Mouse (Mus musculus) lung, postnatal 0 days (tissue): ENCODE measurements around the gene Pam. TPM values are rescaled to one million over a fixed set of nuclear protein-coding genes. Genes with fewer than 3 reads are reported as not detected.
"Not testable (repeated sequence)": the region's sequence is repeated elsewhere in the genome, so short reads cannot be mapped to it uniquely, and the experiment has no call there.

Source experiments
- ATAC-seq: fragments of 200-750 bp; cut with Nextera tagmentation; 2 replicates; pipeline ENCODE4 v1.8.0; 2017; ENCODE audit warnings: moderate library complexity
- DNase-seq: peaks from one replicate; pipeline ENCODE4 v3.0.0-alpha.2; 2016; ENCODE audit warnings: low spot score
- H3K27ac ChIP-seq: fragments of 300-500 bp; sonication (generic); 2 replicates; pipeline ENCODE4 v1.5.1; 2014; ENCODE audit warnings: antibody characterized with exemption, mild to moderate bottlenecking, low read length, mixed read lengths
- H3K27me3 ChIP-seq: fragments of 300-500 bp; sonication (generic); replicated peaks from 2 replicates; pipeline ENCODE4 v1.6.1; 2014; ENCODE audit warnings: low read length, mixed read lengths; ENCODE audit not compliant: insufficient read depth
- H3K36me3 ChIP-seq: fragments of 300-500 bp; sonication (generic); 2 replicates; pipeline ENCODE4 v1.6.1; 2014; ENCODE audit warnings: low read length, mixed read lengths; ENCODE audit not compliant: insufficient read depth
- H3K4me1 ChIP-seq: fragments of 300-500 bp; sonication (generic); 2 replicates; pipeline ENCODE4 v1.6.1; 2014; ENCODE audit warnings: antibody characterized with exemption, low read depth, low read length, mixed read lengths; ENCODE audit not compliant: insufficient read depth
- H3K4me2 ChIP-seq: fragments of 300-500 bp; sonication (generic); replicated peaks from 2 replicates; pipeline ENCODE4 v1.6.1; 2014; ENCODE audit warnings: low read depth, mild to moderate bottlenecking, low read length, moderate library complexity, mixed read lengths
- H3K4me3 ChIP-seq: fragments of 300-500 bp; sonication (generic); 2 replicates; pipeline ENCODE4 v1.5.1; 2014; ENCODE audit warnings: low read depth, low read length
- H3K9ac ChIP-seq: fragments of 300-500 bp; sonication (generic); replicated peaks from 2 replicates; pipeline ENCODE4 v1.6.1; 2014; ENCODE audit warnings: low read depth, mild to moderate bottlenecking
- H3K9me3 ChIP-seq: fragments of 300-500 bp; sonication (generic); 2 replicates; pipeline ENCODE4 v1.6.1; 2016; ENCODE audit warnings: low read length, mixed read lengths
- CTCF ChIP-seq: IDR thresholded peaks from 2 replicates; pipeline ENCODE4 v1.5.1; 2016; ENCODE audit warnings: antibody characterized with exemption, mild to moderate bottlenecking
- EP300 ChIP-seq: IDR thresholded peaks from 2 replicates; pipeline ENCODE4 v1.6.1; 2016; ENCODE audit warnings: antibody characterized with exemption, mild to moderate bottlenecking, control low read depth
- WGBS: fragments of 180-500 bp; shearing (Covaris S2); extraction: QIAGEN DNeasy Blood & Tissue Kit; methylation state at CpG from one replicate; pipeline ENCODE4 v1.1.7; 2014; 5-methylcytosine and 5-hydroxymethylcytosine counted together
- polyA plus RNA-seq: library from polyadenylated mRNA; unstranded; fragments of >200 nt; fragmentation: Nextera tagmentation; extraction: Ambion mirVana; gene quantifications from 2 replicates; pipeline ENCODE4 v1.2.1, GENCODE M21; 2015

Pam gene
- polyA plus RNA-seq, 1 experiment from 2014 or later, result 90.3 TPM

GRCm38 (mm10) chr1:97958759-97959158, 136.7 kb downstream of the Pam start:
- no peak overlapping the region for H3K4me3 ChIP-seq
- no peak overlapping the region for H3K4me2 ChIP-seq
- WGBS, result 80% methylated on average over 4 of the region's 4 CpGs
- ATAC-seq (no peak), DNase-seq (no peak)
- H3K27me3 ChIP-seq, result no peaks in the 10 kb centered on the region
- H3K9ac ChIP-seq, result no peak overlapping the region
- no peak overlapping the region for H3K27ac ChIP-seq
- H3K4me1 ChIP-seq, result no peaks in the 10 kb centered on the region
- no peak for TF ChIP-seq CTCF
- no peak for TF ChIP-seq EP300
- no peaks in the 10 kb centered on the region for H3K36me3 ChIP-seq
- H3K9me3 ChIP-seq, result no peaks in the 10 kb centered on the region

- H3K36me3 ChIP-seq, H3K27me3 ChIP-seq, H3K4me3 ChIP-seq, DNase-seq, H3K9me3 ChIP-seq, ATAC-seq, H3K9ac ChIP-seq, H3K27ac ChIP-seq, H3K4me2 ChIP-seq, H3K4me1 ChIP-seq: not testable (repeated sequence)
- WGBS, result 88% methylated on average over 17 of the region's 17 CpGs
Measured at GRCm38 (mm10) chr1:97949258-97949657, 146.2 kb downstream of the Pam start.

- Histone ChIP-seq H3K4me1 (no peaks in the 10 kb centered on the region), H3K27me3 (no peaks in the 10 kb centered on the region), H3K4me2 (no peak overlapping the region), H3K9ac (no peak overlapping the region), H3K4me3 (no peak overlapping the region), H3K27ac (no peak overlapping the region), H3K36me3 (no peaks in the 10 kb centered on the region), H3K9me3 (no peaks in the 10 kb centered on the region)
- DNase-seq (peak; percentile 47), ATAC-seq (peak; percentile 58)
- no peak for TF ChIP-seq EP300
- TF ChIP-seq CTCF, result no peak
- 67% methylated on average over 3 of the region's 3 CpGs for WGBS
Measured at GRCm38 (mm10) chr1:97947100-97947499, 148.3 kb downstream of the Pam start.

- 71% methylated on average over 4 of the region's 4 CpGs for WGBS
- Histone ChIP-seq H3K4me1 (no peaks in the 10 kb centered on the region), H3K27me3 (no peaks in the 10 kb centered on the region), H3K4me2 (no peak overlapping the region), H3K4me3 (no peak overlapping the region), H3K9ac (no peak overlapping the region), H3K9me3 (no peaks in the 10 kb centered on the region), H3K27ac (no peak overlapping the region), H3K36me3 (no peaks in the 10 kb centered on the region)
- TF ChIP-seq CTCF (no peak), EP300 (no peak)
- ATAC-seq (no peak), DNase-seq (no peak)
Measured at GRCm38 (mm10) chr1:97943908-97944608, 151.4 kb downstream of the Pam start.

DNA sequence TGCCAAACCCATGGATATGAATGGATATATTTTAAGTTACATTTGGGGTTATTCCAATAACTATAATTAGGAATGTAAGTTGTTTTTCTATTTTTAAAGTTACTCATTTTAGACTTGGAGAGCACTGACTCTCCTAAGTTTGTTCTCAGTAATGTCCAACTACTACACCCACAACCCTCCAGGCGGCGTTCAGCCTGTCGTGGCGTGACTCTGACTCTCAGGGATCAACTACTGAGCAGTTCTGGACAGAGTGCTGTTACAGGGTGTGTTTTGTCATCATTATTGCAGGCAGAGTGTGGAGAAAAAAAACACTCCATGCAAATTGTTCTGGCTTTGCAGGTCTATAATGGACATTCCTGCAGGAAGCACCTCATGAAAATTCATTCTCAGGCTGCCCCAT, 152.0 kb downstream of the Pam start:
- H3K4me2 ChIP-seq, result no peak overlapping the region
- TF ChIP-seq CTCF, result no peak
- no peak for TF ChIP-seq EP300
- DNase-seq (no peak), ATAC-seq (no peak)
- no peak overlapping the region for H3K4me3 ChIP-seq
- H3K4me1 ChIP-seq, result no peaks in the 10 kb centered on the region
- WGBS, result 61% methylated on average over 4 of the region's 4 CpGs
- H3K27ac ChIP-seq, result no peak overlapping the region
- H3K36me3 ChIP-seq, result no peaks in the 10 kb centered on the region
- no peak overlapping the region for H3K9ac ChIP-seq
- H3K9me3 ChIP-seq, result no peaks in the 10 kb centered on the region
- no peaks in the 10 kb centered on the region for H3K27me3 ChIP-seq

GRCm38 (mm10) chr1:97942966-97943365, 152.5 kb downstream of the Pam start:
- 43% methylated on average over 2 of the region's 2 CpGs for WGBS
- TF ChIP-seq CTCF (no peak), EP300 (no peak)
- no peaks in the 10 kb centered on the region for H3K9me3 ChIP-seq

DNA sequence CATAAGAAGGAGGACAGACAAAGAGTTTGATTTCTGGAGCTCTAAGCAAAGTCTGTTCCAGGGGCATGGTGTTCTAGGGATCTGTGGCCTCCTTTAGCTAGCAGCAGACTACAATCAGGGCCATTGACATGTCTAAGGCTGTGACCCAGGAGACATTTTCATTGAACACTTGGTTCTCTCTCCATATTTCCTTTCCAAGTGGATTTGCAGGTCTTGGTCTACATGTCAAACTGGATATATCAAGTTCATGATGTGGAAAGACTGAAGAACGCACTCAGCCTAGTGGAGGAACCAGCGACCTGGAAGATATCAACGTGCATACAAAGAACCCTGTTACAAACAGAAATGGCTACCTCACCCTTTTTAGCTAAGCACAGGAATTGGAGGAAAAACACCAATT, 156.9 kb downstream of the Pam start:
- DNase-seq (no peak), ATAC-seq (no peak)
- H3K4me2 ChIP-seq, result no peak overlapping the region
- no peak for TF ChIP-seq EP300
- no peak overlapping the region for H3K9ac ChIP-seq
- H3K27me3 ChIP-seq, result no peaks in the 10 kb centered on the region
- no peak overlapping the region for H3K27ac ChIP-seq
- 92% methylated on average over 3 of the region's 3 CpGs for WGBS
- no peaks in the 10 kb centered on the region for H3K4me1 ChIP-seq
- H3K36me3 ChIP-seq, result no peaks in the 10 kb centered on the region
- H3K4me3 ChIP-seq, result no peak overlapping the region
- no peaks in the 10 kb centered on the region for H3K9me3 ChIP-seq

More at GRCm38 (mm10) chr1:97942966-97943365, 152.5 kb downstream of the Pam start:
- Histone ChIP-seq H3K27ac (no peak overlapping the region), H3K36me3 (no peaks in the 10 kb centered on the region), H3K9ac (no peak overlapping the region), H3K27me3 (no peaks in the 10 kb centered on the region), H3K4me3 (no peak overlapping the region), H3K4me2 (no peak overlapping the region), H3K4me1 (no peaks in the 10 kb centered on the region)
- no peak for ATAC-seq
- no peak for DNase-seq
